Mouse (Mus musculus): ENCODE measurements around the gene Ppp1r12b. TPM values are rescaled to one million over a fixed set of nuclear protein-coding genes. Genes with fewer than 3 reads are reported as not detected.

Gene Ppp1r12b
- polyA plus RNA-seq, 1 experiment from 2014 or later = 5.4 TPM

GRCm38 (mm10) chr1:134866426-134866825 is 89.3 kb downstream of the Ppp1r12b start:
- H3K4me3 ChIP-seq (ENCODE audit: low read length) = no peak overlapping the region
- H3K27me3 ChIP-seq (ENCODE audit: insufficient read depth, low read length) = no peaks in the 10 kb centered on the region
- 93% methylated on average over 2 of the region's 2 CpGs for WGBS
- H3K4me2 ChIP-seq (replicated peaks; ENCODE audit: low read depth, low read length) = no peak overlapping the region
- H3K9me3 ChIP-seq (ENCODE audit: low read length) = no peaks in the 10 kb centered on the region
- H3K4me1 ChIP-seq (ENCODE audit: insufficient read depth, low read length) = no peaks in the 10 kb centered on the region
- H3K36me3 ChIP-seq (ENCODE audit: insufficient read depth, low read length) = peaks cover 6% of the 10 kb centered on the region; the same call in 1 of the 2 replicates
- H3K9ac ChIP-seq (replicated peaks; ENCODE audit: low read length) = no peak overlapping the region
- no peak for ATAC-seq (ENCODE audit: low FRiP score, low TSS enrichment)
- no peak overlapping the region for H3K27ac ChIP-seq (ENCODE audit: low read length)

GRCm38 (mm10) chr1:134865552-134865951 is 90.2 kb downstream of the Ppp1r12b start:
- no peak overlapping the region for H3K27ac ChIP-seq (ENCODE audit: low read length)
- whole genome bisulfite sequencing = 74% methylated on average over 6 of the region's 6 CpGs

GRCm38 (mm10) chr1:134860538-134860937 is 95.2 kb downstream of the Ppp1r12b start:
- no peak overlapping the region for H3K4me3 ChIP-seq (ENCODE audit: low read length)
- H3K27ac ChIP-seq (ENCODE audit: low read length) = no peak overlapping the region
- H3K4me1 ChIP-seq (ENCODE audit: insufficient read depth, low read length) = no peaks in the 10 kb centered on the region
- H3K4me2 ChIP-seq (replicated peaks; ENCODE audit: low read depth, low read length) = no peak overlapping the region
- WGBS = 48% methylated on average over 2 of the region's 2 CpGs
- H3K27me3 ChIP-seq (ENCODE audit: insufficient read depth, low read length) = no peaks in the 10 kb centered on the region
- H3K9me3 ChIP-seq (ENCODE audit: low read length) = no peaks in the 10 kb centered on the region
- no peak for ATAC-seq (ENCODE audit: low FRiP score, low TSS enrichment)
- H3K36me3 ChIP-seq (ENCODE audit: insufficient read depth, low read length) = no peaks in the 10 kb centered on the region
- no peak overlapping the region for H3K9ac ChIP-seq (replicated peaks; ENCODE audit: low read length)

More at GRCm38 (mm10) chr1:134865552-134865951, 90.2 kb downstream of the Ppp1r12b start:
- no peak overlapping the region for H3K9ac ChIP-seq (replicated peaks; ENCODE audit: low read length)
- peaks cover 6% of the 10 kb centered on the region; the same call in 1 of the 2 replicates for H3K36me3 ChIP-seq (ENCODE audit: insufficient read depth, low read length)
- no peaks in the 10 kb centered on the region for H3K4me1 ChIP-seq (ENCODE audit: insufficient read depth, low read length)
- no peaks in the 10 kb centered on the region for H3K9me3 ChIP-seq (ENCODE audit: low read length)
- ATAC-seq (ENCODE audit: low FRiP score, low TSS enrichment) = no peak
- H3K4me3 ChIP-seq (ENCODE audit: low read length) = no peak overlapping the region
- H3K27me3 ChIP-seq (ENCODE audit: insufficient read depth, low read length) = no peaks in the 10 kb centered on the region
- H3K4me2 ChIP-seq (replicated peaks; ENCODE audit: low read depth, low read length) = no peak overlapping the region

GRCm38 (mm10) chr1:134858344-134859053 is 97.2 kb downstream of the Ppp1r12b start:
- H3K4me1 ChIP-seq (ENCODE audit: insufficient read depth, low read length) = no peaks in the 10 kb centered on the region
- 76% methylated on average over 3 of the region's 3 CpGs for WGBS
- H3K27ac ChIP-seq (ENCODE audit: low read length) = no peak overlapping the region
- no peak overlapping the region for H3K4me2 ChIP-seq (replicated peaks; ENCODE audit: low read depth, low read length)
- no peaks in the 10 kb centered on the region for H3K36me3 ChIP-seq (ENCODE audit: insufficient read depth, low read length)
- H3K9ac ChIP-seq (replicated peaks; ENCODE audit: low read length) = no peak overlapping the region
- no peaks in the 10 kb centered on the region for H3K27me3 ChIP-seq (ENCODE audit: insufficient read depth, low read length)
- no peak for ATAC-seq (ENCODE audit: low FRiP score, low TSS enrichment)
- no peak overlapping the region for H3K4me3 ChIP-seq (ENCODE audit: low read length)
- no peaks in the 10 kb centered on the region for H3K9me3 ChIP-seq (ENCODE audit: low read length)

- no peak overlapping the region for H3K4me3 ChIP-seq (ENCODE audit: low read length)
- no peaks in the 10 kb centered on the region for H3K4me1 ChIP-seq (ENCODE audit: insufficient read depth, low read length)
- H3K4me2 ChIP-seq (replicated peaks; ENCODE audit: low read depth, low read length) = no peak overlapping the region
- no peak for ATAC-seq (ENCODE audit: low FRiP score, low TSS enrichment)
- no peaks in the 10 kb centered on the region for H3K9me3 ChIP-seq (ENCODE audit: low read length)
- H3K36me3 ChIP-seq (ENCODE audit: insufficient read depth, low read length) = no peaks in the 10 kb centered on the region
- WGBS = 81% methylated on average over 1 of the region's 1 CpGs
- H3K27me3 ChIP-seq (ENCODE audit: insufficient read depth, low read length) = no peaks in the 10 kb centered on the region
- no peak overlapping the region for H3K27ac ChIP-seq (ENCODE audit: low read length)
- no peak overlapping the region for H3K9ac ChIP-seq (replicated peaks; ENCODE audit: low read length)
These were observed 101.3 kb downstream of the Ppp1r12b start for GRCm38 (mm10) chr1:134854325-134854982.

GRCm38 (mm10) chr1:134852797-134853196 is 102.9 kb downstream of the Ppp1r12b start:
- H3K4me2 ChIP-seq (replicated peaks; ENCODE audit: low read depth, low read length) = no peak overlapping the region
- WGBS = 90% methylated on average over 3 of the region's 3 CpGs
- no peak overlapping the region for H3K4me3 ChIP-seq (ENCODE audit: low read length)
- H3K9ac ChIP-seq (replicated peaks; ENCODE audit: low read length) = no peak overlapping the region
- H3K9me3 ChIP-seq (ENCODE audit: low read length) = no peaks in the 10 kb centered on the region
- no peaks in the 10 kb centered on the region for H3K27me3 ChIP-seq (ENCODE audit: insufficient read depth, low read length)
- ATAC-seq (ENCODE audit: low FRiP score, low TSS enrichment) = no peak
- H3K27ac ChIP-seq (ENCODE audit: low read length) = no peak overlapping the region
- no peaks in the 10 kb centered on the region for H3K4me1 ChIP-seq (ENCODE audit: insufficient read depth, low read length)
- no peaks in the 10 kb centered on the region for H3K36me3 ChIP-seq (ENCODE audit: insufficient read depth, low read length)

GRCm38 (mm10) chr1:134851211-134851610 is 104.5 kb downstream of the Ppp1r12b start:
- Histone ChIP-seq H3K27ac (ENCODE audit: low read length) (no peak overlapping the region), H3K9ac (replicated peaks; ENCODE audit: low read length) (no peak overlapping the region), H3K4me3 (ENCODE audit: low read length) (no peak overlapping the region), H3K36me3 (ENCODE audit: insufficient read depth, low read length) (no peaks in the 10 kb centered on the region), H3K9me3 (ENCODE audit: low read length) (no peaks in the 10 kb centered on the region), H3K4me2 (replicated peaks; ENCODE audit: low read depth, low read length) (no peak overlapping the region), H3K27me3 (ENCODE audit: insufficient read depth, low read length) (no peaks in the 10 kb centered on the region), H3K4me1 (ENCODE audit: insufficient read depth, low read length) (no peaks in the 10 kb centered on the region)
- WGBS = 82% methylated on average over 5 of the region's 5 CpGs
- no peak for ATAC-seq (ENCODE audit: low FRiP score, low TSS enrichment)

- Histone ChIP-seq H3K4me3 (ENCODE audit: low read length) (no peak overlapping the region), H3K9ac (replicated peaks; ENCODE audit: low read length) (no peak overlapping the region), H3K4me2 (replicated peaks; ENCODE audit: low read depth, low read length) (no peak overlapping the region), H3K27me3 (ENCODE audit: insufficient read depth, low read length) (no peaks in the 10 kb centered on the region), H3K27ac (ENCODE audit: low read length) (no peak overlapping the region), H3K36me3 (ENCODE audit: insufficient read depth, low read length) (no peaks in the 10 kb centered on the region), H3K9me3 (ENCODE audit: low read length) (no peaks in the 10 kb centered on the region), H3K4me1 (ENCODE audit: insufficient read depth, low read length) (no peaks in the 10 kb centered on the region)
- WGBS = 91% methylated on average over 3 of the region's 3 CpGs
- ATAC-seq (ENCODE audit: low FRiP score, low TSS enrichment) = no peak
These were observed 105.4 kb downstream of the Ppp1r12b start for GRCm38 (mm10) chr1:134850361-134850760.

- no peaks in the 10 kb centered on the region for H3K27me3 ChIP-seq (ENCODE audit: insufficient read depth, low read length)
- no peak overlapping the region for H3K4me3 ChIP-seq (ENCODE audit: low read length)
- no peaks in the 10 kb centered on the region for H3K4me1 ChIP-seq (ENCODE audit: insufficient read depth, low read length)
- no peaks in the 10 kb centered on the region for H3K9me3 ChIP-seq (ENCODE audit: low read length)
- no peak overlapping the region for H3K4me2 ChIP-seq (replicated peaks; ENCODE audit: low read depth, low read length)
- no peaks in the 10 kb centered on the region for H3K36me3 ChIP-seq (ENCODE audit: insufficient read depth, low read length)
- no peak overlapping the region for H3K27ac ChIP-seq (ENCODE audit: low read length)
- 86% methylated on average over 9 of the region's 9 CpGs for WGBS
- H3K9ac ChIP-seq (replicated peaks; ENCODE audit: low read length) = no peak overlapping the region
- no peak for ATAC-seq (ENCODE audit: low FRiP score, low TSS enrichment)
These were observed 107.9 kb downstream of the Ppp1r12b start for GRCm38 (mm10) chr1:134847851-134848250.

- 87% methylated on average over 10 of the region's 10 CpGs for WGBS
- Histone ChIP-seq H3K4me1 (ENCODE audit: insufficient read depth, low read length) (no peaks in the 10 kb centered on the region), H3K27ac (ENCODE audit: low read length) (no peak overlapping the region), H3K9me3 (ENCODE audit: low read length) (no peaks in the 10 kb centered on the region), H3K36me3 (ENCODE audit: insufficient read depth, low read length) (no peaks in the 10 kb centered on the region), H3K27me3 (ENCODE audit: insufficient read depth, low read length) (no peaks in the 10 kb centered on the region), H3K4me2 (replicated peaks; ENCODE audit: low read depth, low read length) (no peak overlapping the region), H3K4me3 (ENCODE audit: low read length) (no peak overlapping the region), H3K9ac (replicated peaks; ENCODE audit: low read length) (no peak overlapping the region)
- no peak for ATAC-seq (ENCODE audit: low FRiP score, low TSS enrichment)
These were observed 109.3 kb downstream of the Ppp1r12b start for GRCm38 (mm10) chr1:134846295-134846988.
